Mouse (Mus musculus): ENCODE measurements around the gene Gm21860. TPM values are rescaled to one million over a fixed set of nuclear protein-coding genes. Genes with fewer than 3 reads are reported as not detected.

Gene Gm21860
- not detected for polyA plus RNA-seq (2017; shearing (Covaris generic))

DNA sequence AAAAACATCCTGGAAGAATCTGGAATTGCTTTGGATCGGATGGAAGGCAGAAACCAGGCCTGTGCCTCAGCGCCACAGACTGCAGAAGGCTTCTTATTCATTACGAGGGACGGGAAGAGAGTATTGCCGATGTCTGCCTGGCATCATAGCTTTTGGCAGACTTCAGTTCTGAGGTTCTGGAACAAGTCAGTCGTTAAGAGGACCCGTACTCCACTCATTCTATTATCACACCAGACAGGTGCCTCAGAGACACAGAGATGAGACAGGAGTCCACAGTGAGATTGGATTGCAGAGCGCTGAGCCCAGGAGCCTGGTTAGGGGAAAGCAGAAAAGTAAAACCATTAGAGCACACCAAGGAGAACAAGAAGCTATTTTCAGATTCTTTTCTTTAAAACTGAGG, at the start of gene Gm21860:
Gene Gm21860, minus strand, starts transcription at position 101 of the 400 bp plus-strand sequence.

GRCm38 (mm10) chrY:90784438-90784837, 29.8 kb upstream of the Gm21860 start, which contains the start of gene Gm47283:
Gm47283 (plus strand) TSS chrY:90784738.

Other genes starting within 250 kb of the Gm21860 start
- not detected for gene Gm47283, start 29.9 kb upstream of the Gm21860 start, polyA plus RNA-seq (2017; shearing (Covaris generic))
- not detected for gene Gm21748, start 84.4 kb upstream of the Gm21860 start, polyA plus RNA-seq (2017; shearing (Covaris generic))

All from CD4-positive, CD25-positive, alpha-beta regulatory T cell, adult 9 weeks (primary cell).